Mouse (Mus musculus) CH12.LX (cell line): ENCODE data around the gene Slc25a23. TPM values are rescaled to one million over a fixed set of nuclear protein-coding genes. Genes with fewer than 3 reads are reported as not detected.

Experiments used
- DNase-seq: peaks from one replicate; pipeline ENCODE4 v3.0.0-alpha.2; 2013; ENCODE audit errors: extremely low read depth
- H3K27ac ChIP-seq: 2 replicates; pipeline ENCODE4 v1.5.1; 2012; ENCODE audit warnings: low read depth, mild to moderate bottlenecking, control low read depth, moderate library complexity; ENCODE audit not compliant: insufficient read depth
- H3K27me3 ChIP-seq: replicated peaks from 2 replicates; pipeline ENCODE3; 2012; ENCODE audit warnings: inconsistent platforms
- H3K36me3 ChIP-seq, 2 experiments: replicated peaks in 1 of 2; 2 replicates each; pipeline versions ENCODE3 to v1.6.1; 2012; ENCODE audit warnings: inconsistent platforms in 1 of 2, low read length in 1 of 2, mild to moderate bottlenecking in 1 of 2, mixed read lengths in 1 of 2, moderate library complexity in 1 of 2; ENCODE audit not compliant: control insufficient read depth in 1 of 2, insufficient read depth in 1 of 2
- H3K4me1 ChIP-seq, 2 experiments: 2 replicates each; pipeline ENCODE4 v1.6.1; 2012; ENCODE audit warnings: inconsistent platforms in 1 of 2, moderate library complexity in 1 of 2; ENCODE audit not compliant: insufficient read depth in 2 of 2, control insufficient read depth in 1 of 2
- H3K4me2 ChIP-seq: 2 replicates; pipeline ENCODE4 v1.6.1; 2012; ENCODE audit warnings: low read depth, mild to moderate bottlenecking, control low read depth; ENCODE audit not compliant: poor library complexity, insufficient read depth, severe bottlenecking
- H3K4me3 ChIP-seq, 3 experiments: fragments of 150-350 bp in 1 of 3; sonication (generic) in 1 of 3; replicated peaks in 1 of 3; 2 replicates each; pipeline versions ENCODE3 to v1.5.1; 2011 to 2012; ENCODE audit warnings: low read depth in 2 of 3, low read length in 2 of 3, mild to moderate bottlenecking in 2 of 3, moderate library complexity in 2 of 3, control low read depth in 1 of 3, improper control_type of control experiment in 1 of 3, inconsistent platforms in 1 of 3, mixed read lengths in 1 of 3; ENCODE audit not compliant: poor library complexity in 1 of 3
- H3K79me2 ChIP-seq: replicated peaks from 2 replicates; pipeline ENCODE4 v1.6.1; 2012; ENCODE audit warnings: mild to moderate bottlenecking, moderate library complexity; ENCODE audit not compliant: control insufficient read depth, poor library complexity, insufficient read depth, severe bottlenecking; ENCODE audit errors: extremely low read depth
- H3K9ac ChIP-seq: 2 replicates; pipeline ENCODE4 v1.6.1; 2012; ENCODE audit warnings: low read depth, mild to moderate bottlenecking, control low read depth, moderate library complexity; ENCODE audit not compliant: insufficient read depth
- H3K9me3 ChIP-seq: replicated peaks from 2 replicates; pipeline ENCODE3; 2012; ENCODE audit warnings: low read length, inconsistent platforms, mixed read lengths
- BHLHE40 ChIP-seq: IDR thresholded peaks from 2 replicates; pipeline ENCODE4 v1.6.1; 2011; ENCODE audit warnings: mild to moderate bottlenecking, low read depth, low read length, improper control_type of control experiment
- CHD2 ChIP-seq: IDR thresholded peaks from 2 replicates; pipeline ENCODE4 v1.6.1; 2011; ENCODE audit warnings: low read length, improper control_type of control experiment
- ELF1 ChIP-seq: IDR thresholded peaks from 2 replicates; pipeline ENCODE4 v1.6.1; 2014; ENCODE audit warnings: low read depth, mild to moderate bottlenecking, inconsistent platforms, low read length, improper control_type of control experiment
- EP300 ChIP-seq: IDR thresholded peaks from 2 replicates; pipeline ENCODE4 v1.6.1; 2011; ENCODE audit warnings: low read length, improper control_type of control experiment
- GABPA ChIP-seq: IDR thresholded peaks from 2 replicates; pipeline ENCODE4 v1.6.1; 2012; ENCODE audit warnings: low read depth, low read length, improper control_type of control experiment, inconsistent platforms; ENCODE audit not compliant: insufficient replicate concordance
- HCFC1 ChIP-seq: IDR thresholded peaks from 2 replicates; pipeline ENCODE4 v1.6.1; 2012; ENCODE audit warnings: low read depth, mild to moderate bottlenecking, inconsistent platforms, low read length, improper control_type of control experiment
- IRF4 ChIP-seq: IDR thresholded peaks from 2 replicates; pipeline ENCODE4 v1.6.1; 2014; ENCODE audit warnings: low read depth, mild to moderate bottlenecking, inconsistent platforms, low read length, improper control_type of control experiment
- JUN ChIP-seq: IDR thresholded peaks from 2 replicates; pipeline ENCODE4 v1.6.1; 2011; ENCODE audit warnings: low read depth, mild to moderate bottlenecking, low read length, improper control_type of control experiment, moderate library complexity; ENCODE audit not compliant: insufficient read depth
- MAFK ChIP-seq: IDR thresholded peaks from 2 replicates; pipeline ENCODE4 v1.6.1; 2011; ENCODE audit warnings: low read length, improper control_type of control experiment; ENCODE audit not compliant: insufficient replicate concordance
- MAX ChIP-seq: IDR thresholded peaks from 2 replicates; pipeline ENCODE4 v1.6.1; 2011; ENCODE audit warnings: low read length, improper control_type of control experiment
- MAZ ChIP-seq: IDR thresholded peaks from 2 replicates; pipeline ENCODE4 v1.6.1; 2012; ENCODE audit warnings: low read depth, mild to moderate bottlenecking, inconsistent platforms, low read length, improper control_type of control experiment, moderate library complexity
- MEF2A ChIP-seq: IDR thresholded peaks from 2 replicates; pipeline ENCODE4 v1.6.1; 2014; ENCODE audit warnings: low read depth, mild to moderate bottlenecking, inconsistent platforms, low read length, improper control_type of control experiment, borderline replicate concordance
- POLR2A ChIP-seq: IDR thresholded peaks from 2 replicates; pipeline ENCODE4 v1.6.1; 2011; ENCODE audit warnings: low read depth, mild to moderate bottlenecking, improper control_type of control experiment, low read length
- POLR2AphosphoS2 ChIP-seq: IDR thresholded peaks from 2 replicates; pipeline ENCODE4 v1.6.1; 2011; ENCODE audit warnings: low read depth, low read length, improper control_type of control experiment
- RCOR1 ChIP-seq: conservative IDR thresholded peaks from 2 replicates; pipeline ENCODE4 v1.6.1; 2012; ENCODE audit warnings: low read depth, mild to moderate bottlenecking, inconsistent platforms, low read length, improper control_type of control experiment
- SIN3A ChIP-seq: IDR thresholded peaks from 2 replicates; pipeline ENCODE4 v1.6.1; 2012; ENCODE audit warnings: low read length, improper control_type of control experiment, inconsistent platforms
- TBP ChIP-seq: conservative IDR thresholded peaks from 2 replicates; pipeline ENCODE4 v1.6.1; 2011; ENCODE audit warnings: low read depth, low read length, improper control_type of control experiment
- TCF12 ChIP-seq: IDR thresholded peaks from 2 replicates; pipeline ENCODE4 v1.6.1; 2014; ENCODE audit warnings: low read depth, mild to moderate bottlenecking, inconsistent platforms, low read length, improper control_type of control experiment
- UBTF ChIP-seq: IDR thresholded peaks from 2 replicates; pipeline ENCODE4 v1.6.1; 2012; ENCODE audit warnings: low read depth, mild to moderate bottlenecking, inconsistent platforms, low read length, improper control_type of control experiment, moderate library complexity
- USF1 ChIP-seq: IDR thresholded peaks from 2 replicates; pipeline ENCODE4 v1.6.1; 2014; ENCODE audit warnings: low read depth, mild to moderate bottlenecking, inconsistent platforms, low read length, improper control_type of control experiment
- USF2 ChIP-seq: conservative IDR thresholded peaks from 2 replicates; pipeline ENCODE4 v1.6.1; 2011; ENCODE audit warnings: low read depth, low read length, improper control_type of control experiment
- ZMIZ1 ChIP-seq: IDR thresholded peaks from 2 replicates; pipeline ENCODE4 v1.6.1; 2012; ENCODE audit warnings: low read depth, mild to moderate bottlenecking, inconsistent platforms, low read length, improper control_type of control experiment
- dilution Hi-C: fragments of 300-500 bp; cut with MboI; formaldehyde crosslinking; loops from 2 replicates; pipeline ENCODE4 v1.14.3; 2020; ENCODE audit warnings: low sequenced_read_pairs; ENCODE audit not compliant: extremely low pct_unique_long_range_greater_than_20kb, extremely low pct_ligation_motif_present
- in situ Hi-C: fragments of 300-500 bp; cut with MboI; formaldehyde crosslinking; loops from 3 replicates; pipeline ENCODE4 v1.14.3; 2019; ENCODE audit warnings: low sequenced_read_pairs, low pct_ligation_motif_present, low pct_unique_long_range_greater_than_20kb, mixed read lengths
- polyA plus RNA-seq: library from polyadenylated mRNA; unstranded; fragments of >175 nt; gene quantifications from 2 replicates; pipeline ENCODE4 v1.2.1, GENCODE M21; 2012; ENCODE audit warnings: low read depth; ENCODE audit not compliant: insufficient read length
- total RNA-seq, 2 experiments: library from RNA; depleted of rRNA; stranded (reverse); fragments of 300-350 nt in 1 of 2; fragments of >200 nt in 1 of 2; gene quantifications; 2 replicates each; pipeline ENCODE4 v1.2.3; 2012 to 2014

Slc25a23 gene
- total and polyA plus RNA-seq, 3 experiments: 2.2 to 13.8 (median 6.9) TPM

DNA sequence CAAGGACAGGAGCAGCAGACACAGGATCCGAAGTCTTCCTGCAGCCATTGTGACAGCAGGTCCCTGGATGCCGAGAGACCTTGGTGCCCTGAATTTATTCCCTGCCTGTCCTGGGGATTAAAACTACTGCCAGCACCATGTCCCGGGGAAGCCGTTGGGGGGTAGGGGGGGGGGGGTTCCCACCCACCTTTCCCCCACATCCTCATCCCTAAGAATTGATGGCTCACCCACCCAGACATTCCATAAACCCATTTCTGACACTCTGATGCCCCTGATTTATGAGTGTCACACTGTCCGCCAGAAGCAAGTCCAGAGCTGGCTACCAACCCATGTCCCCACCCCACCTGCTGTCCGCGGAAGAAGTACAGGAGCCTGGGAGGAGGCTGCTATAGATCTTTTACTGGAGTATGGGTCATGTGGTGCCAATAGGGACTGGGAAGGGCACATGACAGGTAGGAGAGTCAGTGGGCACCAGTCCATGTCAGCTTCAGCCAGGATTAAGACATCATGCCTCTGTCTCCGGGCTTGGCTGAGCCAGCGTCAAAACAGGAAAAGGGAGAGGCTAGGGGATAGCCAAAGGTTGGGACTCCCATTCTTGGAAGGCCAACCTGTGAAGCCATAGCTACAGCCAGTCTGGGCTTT is 59.6 kb downstream of the Slc25a23 start, which contains the start of gene Pspn:
Gene Pspn (minus strand): TSS at position 51 of the 642 bp plus-strand sequence.
- no peak for TF ChIP-seq MAFK
- TF ChIP-seq POLR2AphosphoS2: no peak
- TF ChIP-seq TCF12: no peak

DNA sequence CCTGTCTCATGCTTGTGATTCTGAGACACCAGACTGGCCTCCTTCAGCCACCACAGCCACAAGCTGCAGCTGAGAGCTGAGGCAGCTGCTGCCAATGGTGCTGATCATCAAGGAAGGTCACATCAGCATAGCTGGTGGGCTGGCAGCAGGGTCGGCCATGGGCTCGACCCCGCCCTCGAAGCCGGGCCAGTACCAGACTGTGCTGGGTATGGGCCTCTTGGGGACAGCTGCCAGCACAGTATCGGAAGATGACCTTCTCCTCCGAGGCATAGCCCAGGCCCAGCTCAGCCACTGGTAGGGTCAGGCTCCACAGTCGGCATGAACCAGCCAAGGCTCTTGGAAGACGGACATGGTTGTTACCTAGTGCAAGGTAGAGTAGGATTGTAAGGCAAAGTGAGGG is 60.2 kb downstream of the Slc25a23 start:
- dilution Hi-C loops: no loop called here
- Histone ChIP-seq H3K4me1 (peaks cover 4 to 33% of the 10 kb centered on the region in 2 experiments; a peak in 3 of 4 replicates), H3K4me3 (no peak overlapping the region), H3K36me3 (peaks cover 49 to 85% of the 10 kb centered on the region in 2 experiments), H3K9ac (no peak overlapping the region), H3K27ac (no peak overlapping the region), H3K27me3 (no peaks in the 10 kb centered on the region), H3K9me3 (no peaks in the 10 kb centered on the region), H3K79me2 (no peaks in the 10 kb centered on the region), H3K4me2 (no peak overlapping the region)
- TF ChIP-seq UBTF (no peak), RCOR1 (no peak), ZMIZ1 (no peak), CHD2 (no peak), BHLHE40 (0 out of 2 replicates have a peak, but pooled peaks have one; percentile 26), SIN3A (no peak), USF2 (no peak)
- DNase-seq: no peak
- in situ Hi-C loops: loop anchor here (10.0 kb wide), 2 partner anchors 205 to 335 kb away; no protein-coding TSS in a partner anchor

More for the DNA sequence above, 59.6 kb downstream of the Slc25a23 start, which contains the start of gene Pspn:
- dilution Hi-C loops (no loop called here), in situ Hi-C loops (loop anchor here (10.0 kb wide), 2 partner anchors 205 to 335 kb away; no protein-coding TSS in a partner anchor)
- peaks cover 50 to 84% of the 10 kb centered on the region in 2 experiments for H3K36me3 ChIP-seq
- H3K27ac ChIP-seq: no peak within 1 kb of the TSS
- no peak within 1 kb of the TSS for H3K9ac ChIP-seq
- peaks cover 4 to 33% of the 10 kb centered on the region in 2 experiments; a peak in 3 of 4 replicates for H3K4me1 ChIP-seq
- H3K9me3 ChIP-seq: no peaks in the 10 kb centered on the region
- no peak for DNase-seq
- no peak within 1 kb of the TSS for H3K4me3 ChIP-seq
- H3K79me2 ChIP-seq: no peaks in the 10 kb centered on the region
- no peak within 1 kb of the TSS for H3K4me2 ChIP-seq
- no peaks in the 10 kb centered on the region for H3K27me3 ChIP-seq

DNA sequence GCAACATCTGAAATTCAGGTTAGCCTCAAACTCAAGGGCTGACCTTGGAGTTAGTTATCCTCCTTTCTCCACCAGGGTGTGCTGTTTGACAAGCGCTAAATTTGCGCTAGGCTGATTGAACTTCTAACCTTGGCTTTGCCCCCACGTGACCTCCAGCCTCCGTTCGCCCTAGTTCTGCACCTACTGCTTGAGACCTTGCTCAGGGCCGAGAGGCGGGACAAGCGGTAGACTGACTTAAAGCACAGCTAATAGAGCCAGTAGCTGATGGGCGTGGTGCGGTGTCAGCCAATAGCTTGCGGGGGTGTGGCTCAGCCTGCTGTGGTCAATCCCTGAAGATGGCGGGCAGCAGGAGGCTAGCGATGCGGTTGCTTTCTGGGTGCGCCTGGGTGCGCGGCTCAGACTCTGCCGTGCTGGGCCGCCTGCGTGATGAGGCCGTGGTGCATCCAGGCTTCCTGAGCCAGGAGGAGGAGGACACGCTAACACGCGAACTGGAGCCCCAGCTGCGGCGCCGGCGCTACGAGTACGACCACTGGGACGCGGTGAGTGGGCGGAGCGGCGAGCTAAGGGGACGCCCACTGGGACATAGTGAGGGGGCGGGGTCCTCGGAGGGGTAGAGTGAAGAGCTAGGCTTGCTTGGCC is 62.5 kb downstream of the Slc25a23 start, which contains the start of gene Alkbh7:
Gene Alkbh7 (plus strand): TSS at position 311 of the 639 bp plus-strand sequence.
- Histone ChIP-seq H3K27me3 (no peaks in the 10 kb centered on the region), H3K4me3 (peak within 1 kb of the TSS; percentile 68 to 87 (median 76)), H3K4me1 (peaks cover 8 to 40% of the 10 kb centered on the region in 2 experiments), H3K36me3 (peaks cover 53 to 85% of the 10 kb centered on the region in 2 experiments), H3K4me2 (peak within 1 kb of the TSS; percentile 72), H3K79me2 (peaks cover 3% of the 10 kb centered on the region; the same call in 1 of the 2 replicates), H3K27ac (peak within 1 kb of the TSS; percentile 42; the same call in 1 of the 2 replicates), H3K9me3 (no peaks in the 10 kb centered on the region), H3K9ac (peak within 1 kb of the TSS; percentile 32)
- dilution Hi-C loops: no loop called here
- in situ Hi-C loops: loop anchor here (10.0 kb wide), 2 partner anchors 208 to 338 kb away; no protein-coding TSS in a partner anchor
- DNase-seq: peak; percentile 100
- TF ChIP-seq ZMIZ1 (peak; percentile 61), USF1 (peak; percentile 98), EP300 (no peak), MEF2A (no peak), HCFC1 (no peak; the same call in 1 of the 2 replicates), MAZ (0 out of 2 replicates have a peak, but pooled peaks have one; percentile 34), SIN3A (peak; percentile 83), TBP (0 out of 2 replicates have a peak, but pooled peaks have one; percentile 21), USF2 (peak; percentile 98), GABPA (no peak), POLR2A (peak; percentile 64; the same call in 1 of the 2 replicates), ELF1 (peak; percentile 59; the same call in 1 of the 2 replicates), MAX (peak; percentile 99), IRF4 (0 out of 2 replicates have a peak, but pooled peaks have one; percentile 5), JUN (no peak)
